Mouse (Mus musculus): ENCODE measurements at regions not wholly inside any gene's neighbourhood (a gene's known extent, or its start where the extent isn't known, plus 50 kb on each side); places are given as distances from the start of the nearest gene placed in this dataset.

- H3K4me3 ChIP-seq (ENCODE audit: insufficient read depth, low read depth, low read length): no peak overlapping the region
- no peak for DNase-seq
- H3K4me1 ChIP-seq (ENCODE audit: control insufficient read depth, insufficient read depth, low read length): no peaks in the 10 kb centered on the region
- no peaks in the 10 kb centered on the region for H3K27me3 ChIP-seq (replicated peaks; ENCODE audit: control insufficient read depth, insufficient read depth, low read length)
- H3K36me3 ChIP-seq (ENCODE audit: control insufficient read depth, insufficient read depth, low read length): no peaks in the 10 kb centered on the region
- 94% methylated on average over 3 of the region's 3 CpGs for WGBS
- no peak for TF ChIP-seq POLR2A (IDR thresholded peaks at IDR 0.05; ENCODE audit: low read depth, low read length)
- no peak for TF ChIP-seq CTCF (conservative IDR thresholded peaks at IDR 0.05; ENCODE audit: insufficient read depth, insufficient read length, low read depth, low read length)
- H3K27ac ChIP-seq (ENCODE audit: insufficient read depth, low read depth, low read length): no peak overlapping the region
These were observed 452.0 kb upstream of the Dab2 start for GRCm38 (mm10) chr15:5847413-5848100.

DNA sequence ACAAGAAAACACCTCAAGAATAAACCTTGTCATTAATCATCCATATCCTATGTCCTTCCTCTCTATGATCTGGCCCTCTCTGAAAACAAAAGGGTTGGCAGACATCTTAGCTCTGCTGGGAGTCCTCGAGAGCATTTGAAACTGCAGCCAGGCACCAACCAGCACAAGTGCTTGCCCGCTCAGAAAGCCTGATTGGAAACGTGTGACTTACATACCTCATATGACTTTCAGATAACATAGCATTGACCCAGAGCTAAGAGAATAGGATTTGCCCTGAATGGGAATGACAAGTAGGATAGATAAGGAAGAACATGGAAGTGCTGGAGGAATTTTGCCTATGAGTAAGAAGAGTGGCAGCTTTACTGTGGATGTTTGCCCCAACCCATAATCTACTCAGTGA is 447.1 kb upstream of the Dab2 start:
- no peak overlapping the region for H3K4me3 ChIP-seq (ENCODE audit: insufficient read depth, low read depth, low read length)
- no peaks in the 10 kb centered on the region for H3K4me1 ChIP-seq (ENCODE audit: control insufficient read depth, insufficient read depth, low read length)
- WGBS: 63% methylated on average over 3 of the region's 3 CpGs
- no peaks in the 10 kb centered on the region for H3K36me3 ChIP-seq (ENCODE audit: control insufficient read depth, insufficient read depth, low read length)
- DNase-seq: no peak
- no peaks in the 10 kb centered on the region for H3K27me3 ChIP-seq (replicated peaks; ENCODE audit: control insufficient read depth, insufficient read depth, low read length)
- TF ChIP-seq POLR2A (IDR thresholded peaks at IDR 0.05; ENCODE audit: low read depth, low read length) (no peak), CTCF (conservative IDR thresholded peaks at IDR 0.05; ENCODE audit: insufficient read depth, insufficient read length, low read depth, low read length) (no peak)
- H3K27ac ChIP-seq (ENCODE audit: insufficient read depth, low read depth, low read length): no peak overlapping the region

DNA sequence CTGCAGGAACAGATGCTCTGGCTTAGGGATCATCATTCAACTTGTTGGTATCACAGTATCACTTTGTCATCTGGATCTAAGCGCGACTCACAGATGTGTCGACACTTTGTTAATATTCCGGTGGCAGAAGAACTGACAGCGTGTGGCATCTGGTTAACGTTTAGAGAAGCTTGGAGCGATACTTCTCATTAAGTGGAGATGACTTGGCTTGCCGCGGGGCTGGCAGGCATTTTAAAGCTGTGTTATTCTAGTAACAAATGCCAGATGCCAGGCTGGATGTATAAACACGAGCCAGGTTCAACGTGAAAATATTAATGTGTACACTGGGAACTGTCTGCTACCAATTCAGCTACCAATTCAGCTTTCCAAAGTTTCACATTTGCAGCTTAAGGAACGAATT is 430.3 kb upstream of the Dab2 start:
- Histone ChIP-seq H3K4me3 (ENCODE audit: insufficient read depth, low read depth, low read length) (no peak overlapping the region), H3K4me1 (ENCODE audit: control insufficient read depth, insufficient read depth, low read length) (no peaks in the 10 kb centered on the region), H3K36me3 (ENCODE audit: control insufficient read depth, insufficient read depth, low read length) (no peaks in the 10 kb centered on the region), H3K27me3 (replicated peaks; ENCODE audit: control insufficient read depth, insufficient read depth, low read length) (no peaks in the 10 kb centered on the region; the same call in 1 of the 2 replicates), H3K27ac (ENCODE audit: insufficient read depth, low read depth, low read length) (no peak overlapping the region)
- DNase-seq: peak; percentile 1
- TF ChIP-seq CTCF (conservative IDR thresholded peaks at IDR 0.05; ENCODE audit: insufficient read depth, insufficient read length, low read depth, low read length): no peak
- WGBS: 38% methylated on average over 12 of the region's 12 CpGs

GRCm38 (mm10) chr15:5869866-5870265 is 429.7 kb upstream of the Dab2 start:
- Histone ChIP-seq H3K27ac (ENCODE audit: insufficient read depth, low read depth, low read length) (no peak overlapping the region), H3K4me3 (ENCODE audit: insufficient read depth, low read depth, low read length) (no peak overlapping the region), H3K4me1 (ENCODE audit: control insufficient read depth, insufficient read depth, low read length) (no peaks in the 10 kb centered on the region), H3K36me3 (ENCODE audit: control insufficient read depth, insufficient read depth, low read length) (no peaks in the 10 kb centered on the region), H3K27me3 (replicated peaks; ENCODE audit: control insufficient read depth, insufficient read depth, low read length) (no peaks in the 10 kb centered on the region)
- DNase-seq: no peak
- 74% methylated on average over 2 of the region's 2 CpGs for whole genome bisulfite sequencing
- TF ChIP-seq POLR2A (IDR thresholded peaks at IDR 0.05; ENCODE audit: low read depth, low read length) (no peak), CTCF (conservative IDR thresholded peaks at IDR 0.05; ENCODE audit: insufficient read depth, insufficient read length, low read depth, low read length) (no peak)

GRCm38 (mm10) chr15:5872042-5872441 is 427.5 kb upstream of the Dab2 start:
- Histone ChIP-seq H3K27ac (ENCODE audit: insufficient read depth, low read depth, low read length) (no peak overlapping the region), H3K36me3 (ENCODE audit: control insufficient read depth, insufficient read depth, low read length) (no peaks in the 10 kb centered on the region), H3K4me1 (ENCODE audit: control insufficient read depth, insufficient read depth, low read length) (no peaks in the 10 kb centered on the region), H3K27me3 (replicated peaks; ENCODE audit: control insufficient read depth, insufficient read depth, low read length) (no peaks in the 10 kb centered on the region), H3K4me3 (ENCODE audit: insufficient read depth, low read depth, low read length) (no peak overlapping the region)
- 71% methylated on average over 3 of the region's 3 CpGs for WGBS
- no peak for DNase-seq
- TF ChIP-seq CTCF (conservative IDR thresholded peaks at IDR 0.05; ENCODE audit: insufficient read depth, insufficient read length, low read depth, low read length): no peak
- TF ChIP-seq POLR2A (IDR thresholded peaks at IDR 0.05; ENCODE audit: low read depth, low read length): no peak

DNA sequence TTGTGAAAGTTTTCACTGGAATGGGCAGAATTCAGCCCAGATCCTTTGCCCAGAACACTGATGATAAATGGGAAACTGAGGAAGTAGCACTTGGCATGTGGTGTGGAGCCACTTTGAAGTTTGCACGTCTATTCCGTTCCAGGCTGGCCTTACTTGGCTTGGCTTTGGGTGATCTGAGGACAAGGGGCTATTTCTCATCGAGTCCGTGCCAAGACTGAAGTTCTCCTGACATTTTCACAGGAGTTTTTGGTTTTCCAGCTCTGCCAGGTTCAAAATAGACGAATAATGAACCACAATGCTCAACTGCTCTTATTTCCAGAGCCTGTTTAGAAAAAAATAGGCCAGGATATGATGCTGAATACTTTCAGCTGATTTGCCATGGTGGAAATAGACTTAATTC is 421.8 kb upstream of the Dab2 start:
- Histone ChIP-seq H3K27ac (ENCODE audit: insufficient read depth, low read depth, low read length) (no peak overlapping the region), H3K36me3 (ENCODE audit: control insufficient read depth, insufficient read depth, low read length) (no peaks in the 10 kb centered on the region), H3K27me3 (replicated peaks; ENCODE audit: control insufficient read depth, insufficient read depth, low read length) (no peaks in the 10 kb centered on the region), H3K4me3 (ENCODE audit: insufficient read depth, low read depth, low read length) (no peak overlapping the region), H3K4me1 (ENCODE audit: control insufficient read depth, insufficient read depth, low read length) (no peaks in the 10 kb centered on the region)
- no peak for TF ChIP-seq CTCF (conservative IDR thresholded peaks at IDR 0.05; ENCODE audit: insufficient read depth, insufficient read length, low read depth, low read length)
- TF ChIP-seq POLR2A (IDR thresholded peaks at IDR 0.05; ENCODE audit: low read depth, low read length): no peak
- no peak for DNase-seq
- WGBS: 84% methylated on average over 5 of the region's 5 CpGs

DNA sequence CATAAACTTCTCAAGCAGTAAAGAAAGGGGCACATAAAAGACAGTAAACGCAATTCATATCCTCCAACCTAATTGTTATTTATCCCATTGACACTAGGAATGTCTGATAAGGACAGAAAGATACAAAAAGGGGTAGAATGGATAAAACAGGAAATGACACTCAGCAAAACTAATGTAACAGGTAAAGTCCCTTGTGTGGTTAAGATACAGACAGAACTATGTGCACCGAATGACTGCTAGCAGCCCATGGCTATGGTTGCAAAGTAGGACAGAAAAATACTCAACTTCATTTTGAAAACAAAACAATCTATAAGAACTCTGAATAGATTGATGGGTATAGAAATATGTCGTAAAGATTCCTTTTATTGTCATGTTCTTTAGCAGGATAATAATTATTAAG is 408.4 kb upstream of the Dab2 start:
- no peak for TF ChIP-seq CTCF (conservative IDR thresholded peaks at IDR 0.05; ENCODE audit: insufficient read depth, insufficient read length, low read depth, low read length)
- no peak for TF ChIP-seq POLR2A (IDR thresholded peaks at IDR 0.05; ENCODE audit: low read depth, low read length)
- Histone ChIP-seq H3K27ac (ENCODE audit: insufficient read depth, low read depth, low read length) (no peak overlapping the region), H3K27me3 (replicated peaks; ENCODE audit: control insufficient read depth, insufficient read depth, low read length) (no peaks in the 10 kb centered on the region), H3K36me3 (ENCODE audit: control insufficient read depth, insufficient read depth, low read length) (no peaks in the 10 kb centered on the region), H3K4me1 (ENCODE audit: control insufficient read depth, insufficient read depth, low read length) (no peaks in the 10 kb centered on the region), H3K4me3 (ENCODE audit: insufficient read depth, low read depth, low read length) (no peak overlapping the region)
- WGBS: 89% methylated on average over 3 of the region's 3 CpGs
- DNase-seq: no peak

Data from kidney, adult 2 months (tissue).